Mouse (Mus musculus) heart, adult 2 months (tissue): ENCODE data around the gene Ces2c.

ENCODE experiments used
- CTCF ChIP-seq: fragments of 200-600 bp; IDR thresholded peaks from 2 replicates; pipeline ENCODE4 v1.8.1; 2022; ENCODE audit warnings: antibody characterized with exemption, mild to moderate bottlenecking, moderate library complexity
- EP300 ChIP-seq: fragments of 200-500 bp; IDR thresholded peaks from 2 replicates; pipeline ENCODE4 v1.6.1; 2011; ENCODE audit warnings: low read depth, low read length, control low read depth; ENCODE audit not compliant: insufficient read depth

GRCm38 (mm10) chr8:104841360-104842078, 5.3 kb upstream of the Ces2c start:
- TF ChIP-seq EP300 (no peak), CTCF (no peak)
